Mouse (Mus musculus) B cell, adult 2 months (primary cell): ENCODE measurements around the gene Map4k1.
A peak's percentile ranks its signal among the peaks of the same experiment; 100 is the strongest.

ENCODE experiments used
- DNase-seq, 2 experiments: peaks; one replicate each; pipeline ENCODE4 v3.0.0; 2022

The Map4k1 gene

GRCm38 (mm10) chr7:28981651-28982273 lies at the start of gene Map4k1, which contains the start of gene Eif3k:
Map4k1 (plus strand) TSS chr7:28982050.
Eif3k (minus strand) TSS chr7:28981864.
- peak; percentile 91 to 93 for DNase-seq

GRCm38 (mm10) chr7:28932421-28933041 lies 49.3 kb upstream of the Map4k1 start:
- no peak for DNase-seq

GRCm38 (mm10) chr7:28933825-28934224 lies 48.0 kb upstream of the Map4k1 start:
- no peak for DNase-seq

GRCm38 (mm10) chr7:28936787-28937186 lies 45.1 kb upstream of the Map4k1 start:
- no peak for DNase-seq

GRCm38 (mm10) chr7:28938654-28939053 lies 43.2 kb upstream of the Map4k1 start:
- no peak for DNase-seq

GRCm38 (mm10) chr7:28939418-28940183 lies 42.2 kb upstream of the Map4k1 start:
- DNase-seq, result no peak

- no peak for DNase-seq
These were observed 40.7 kb upstream of the Map4k1 start for GRCm38 (mm10) chr7:28941129-28941528.

GRCm38 (mm10) chr7:28941542-28941941 lies 40.3 kb upstream of the Map4k1 start:
- DNase-seq, result no peak

- no peak for DNase-seq
These were observed 38.2 kb upstream of the Map4k1 start for GRCm38 (mm10) chr7:28943451-28944180.

GRCm38 (mm10) chr7:28944756-28945415 lies 37.0 kb upstream of the Map4k1 start:
- DNase-seq, result no peak

- no peak for DNase-seq
These were observed 36.2 kb upstream of the Map4k1 start for GRCm38 (mm10) chr7:28945416-28946270.

- no peak for DNase-seq
These were observed 35.6 kb upstream of the Map4k1 start for GRCm38 (mm10) chr7:28946271-28946610.

GRCm38 (mm10) chr7:28948746-28949145 lies 33.1 kb upstream of the Map4k1 start:
- no peak for DNase-seq

- DNase-seq, result no peak
These were observed 32.6 kb upstream of the Map4k1 start for GRCm38 (mm10) chr7:28949298-28949697.

- no peak for DNase-seq
These were observed 31.4 kb upstream of the Map4k1 start for GRCm38 (mm10) chr7:28950346-28951037.

GRCm38 (mm10) chr7:28951764-28952163 lies 30.1 kb upstream of the Map4k1 start:
- no peak for DNase-seq

GRCm38 (mm10) chr7:28952786-28953185 lies 29.1 kb upstream of the Map4k1 start:
- no peak for DNase-seq

- no peak for DNase-seq
These were observed 28.1 kb upstream of the Map4k1 start for GRCm38 (mm10) chr7:28953476-28954376.

- no peak for DNase-seq
These were observed 27.1 kb upstream of the Map4k1 start for GRCm38 (mm10) chr7:28954773-28955172.

- no peak for DNase-seq
These were observed 26.5 kb upstream of the Map4k1 start for GRCm38 (mm10) chr7:28955295-28955897.
